Mouse (Mus musculus) liver, adult 2 months (tissue): ENCODE measurements around the gene Nme1.

Experiments used
- CTCF ChIP-seq: fragments of 200-500 bp; IDR thresholded peaks from 2 replicates; pipeline ENCODE4 v1.5.1; 2011; ENCODE audit warnings: low read depth, low read length, control low read depth
- POLR2A ChIP-seq: fragments of 200-500 bp; IDR thresholded peaks from 2 replicates; pipeline ENCODE4 v1.6.1; 2011; ENCODE audit warnings: low read length, control low read depth; ENCODE audit not compliant: insufficient read depth; ENCODE audit errors: extremely low read depth

- no peak for TF ChIP-seq CTCF
- TF ChIP-seq POLR2A, result no peak
Measured at GRCm38 (mm10) chr11:94003346-94003745, 35.0 kb upstream of the Nme1 start.
